Mouse (Mus musculus): Measurements from ENCODE around the gene Wdr6. TPM values are rescaled to one million over a fixed set of nuclear protein-coding genes. Genes with fewer than 3 reads are reported as not detected.

Gene Wdr6
- polyA plus RNA-seq (2017; shearing (Covaris generic)): 33.6 TPM

DNA sequence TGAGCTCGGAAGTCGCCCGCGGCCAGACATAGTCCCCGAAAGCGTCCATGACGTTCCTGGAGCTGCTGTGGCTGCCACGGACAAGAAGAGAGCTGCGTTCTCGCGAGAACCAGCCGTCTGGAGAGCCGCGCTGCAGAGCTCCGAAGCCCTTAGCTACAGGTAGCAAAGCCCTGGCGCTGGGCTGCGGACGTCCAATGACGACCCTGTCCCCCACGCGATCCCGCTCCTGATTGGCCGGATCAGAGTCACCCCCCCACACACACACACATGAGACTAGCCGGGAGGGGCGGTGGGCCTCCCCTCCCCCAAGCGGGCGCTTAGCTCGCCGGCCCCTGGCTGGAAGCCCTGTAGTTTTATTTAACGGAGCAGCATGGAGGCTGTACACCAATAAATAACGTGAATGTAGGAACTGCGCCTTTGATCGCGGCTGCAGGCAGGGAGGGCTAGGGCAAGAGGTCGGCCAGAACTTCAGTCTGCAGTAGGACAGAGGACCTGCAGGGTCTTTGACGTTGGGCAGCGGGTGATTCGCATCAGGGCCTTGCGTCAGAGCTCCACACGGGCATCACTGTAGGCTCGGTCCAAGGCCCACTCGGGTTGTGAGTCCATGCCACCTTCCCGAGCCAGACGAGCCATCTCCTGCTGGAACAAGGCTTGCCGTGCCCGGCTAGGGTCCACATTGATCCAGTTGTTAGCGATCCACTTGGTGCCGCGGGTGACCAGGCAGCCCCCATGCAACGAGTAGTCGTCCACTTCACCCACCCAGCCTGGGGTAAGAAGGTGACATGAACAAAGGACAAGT, at the start of gene Wdr6:
TSS of gene Wdr6 (minus strand) at position 195 of the 799 bp plus-strand sequence.

DNA sequence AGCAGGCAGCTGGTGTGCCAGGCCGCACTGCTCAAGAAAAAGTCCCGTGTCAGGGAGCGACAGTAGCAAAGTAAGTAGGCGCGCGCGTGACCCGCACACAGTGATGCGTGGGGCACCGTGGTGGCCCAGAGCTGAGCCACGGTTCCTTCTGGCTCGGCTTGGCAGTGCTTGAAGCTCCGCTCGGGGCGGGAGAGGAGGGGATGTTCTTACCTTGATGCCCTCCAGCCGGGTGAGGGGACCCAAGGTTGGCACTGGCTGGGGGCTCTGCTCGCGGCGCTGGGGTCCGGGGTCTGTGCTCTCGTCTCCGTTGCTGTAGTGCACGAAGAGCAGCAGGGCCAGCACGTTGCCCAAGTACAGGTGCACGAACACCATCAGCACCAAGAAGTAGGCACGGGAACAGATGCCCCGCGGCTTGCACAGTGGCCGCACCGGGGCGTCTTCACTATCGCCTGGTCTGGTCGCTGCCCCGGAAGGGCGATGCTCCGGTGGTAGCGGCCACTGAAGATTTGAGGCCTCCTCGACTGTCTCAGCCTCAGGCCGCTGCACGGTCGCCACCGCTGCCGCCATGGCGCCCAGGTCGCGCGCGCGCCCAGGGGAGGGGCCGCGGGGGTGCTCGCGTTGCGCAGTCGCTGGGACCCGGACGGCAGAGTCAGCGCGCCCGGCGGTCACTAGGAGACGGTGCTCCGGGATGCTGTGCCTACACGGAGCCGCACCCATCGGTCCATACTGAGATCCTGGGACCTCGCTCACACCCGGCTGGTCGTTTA, 18.6 kb upstream of the Wdr6 start, which contains the start of gene P4htm:
TSS of gene P4htm (minus strand) at position 670 of the 767 bp plus-strand sequence.

DNA sequence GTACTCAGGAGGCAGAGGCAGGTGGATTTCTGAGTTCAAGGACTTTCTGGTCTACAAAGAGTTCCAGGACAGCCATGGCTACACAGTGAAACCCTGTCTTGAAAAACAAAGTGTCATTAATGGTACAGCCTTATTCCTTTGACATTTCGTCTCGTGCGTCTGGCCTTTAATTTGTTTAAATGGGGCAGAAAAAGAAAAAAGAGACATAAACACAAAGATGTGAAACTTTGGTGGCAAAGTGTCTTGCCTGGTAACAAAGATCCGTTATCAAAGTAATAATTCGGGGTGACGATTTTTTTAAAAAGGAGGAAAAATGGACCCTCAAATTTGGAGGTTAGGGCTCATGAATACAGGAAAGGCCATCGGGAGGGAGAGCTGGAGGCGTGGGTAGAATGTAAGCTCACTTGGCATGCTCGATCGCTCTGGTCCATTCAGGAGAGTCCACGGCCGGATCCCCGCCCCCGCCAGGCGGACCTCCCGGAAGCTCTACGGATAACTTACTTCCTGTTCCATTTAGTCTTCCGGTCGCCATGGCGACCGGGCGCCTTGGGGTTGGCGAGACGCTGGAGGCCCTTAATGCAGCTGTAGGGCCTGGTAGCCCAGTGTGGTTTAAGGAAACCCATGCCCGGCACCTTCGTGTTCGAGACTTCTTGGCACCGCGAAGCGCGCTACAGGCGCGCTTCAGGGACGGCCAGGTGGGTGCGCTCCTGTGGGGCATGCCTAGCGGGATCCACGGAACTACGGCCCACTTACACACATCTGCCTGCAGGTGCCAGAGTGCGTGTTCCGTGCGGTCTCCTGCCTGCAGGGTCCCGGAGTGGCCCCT, 8.9 kb downstream of the Wdr6 start, which contains the start of gene Dalrd3:
TSS of gene Dalrd3 (plus strand) at position 506 of the 826 bp plus-strand sequence.

DNA sequence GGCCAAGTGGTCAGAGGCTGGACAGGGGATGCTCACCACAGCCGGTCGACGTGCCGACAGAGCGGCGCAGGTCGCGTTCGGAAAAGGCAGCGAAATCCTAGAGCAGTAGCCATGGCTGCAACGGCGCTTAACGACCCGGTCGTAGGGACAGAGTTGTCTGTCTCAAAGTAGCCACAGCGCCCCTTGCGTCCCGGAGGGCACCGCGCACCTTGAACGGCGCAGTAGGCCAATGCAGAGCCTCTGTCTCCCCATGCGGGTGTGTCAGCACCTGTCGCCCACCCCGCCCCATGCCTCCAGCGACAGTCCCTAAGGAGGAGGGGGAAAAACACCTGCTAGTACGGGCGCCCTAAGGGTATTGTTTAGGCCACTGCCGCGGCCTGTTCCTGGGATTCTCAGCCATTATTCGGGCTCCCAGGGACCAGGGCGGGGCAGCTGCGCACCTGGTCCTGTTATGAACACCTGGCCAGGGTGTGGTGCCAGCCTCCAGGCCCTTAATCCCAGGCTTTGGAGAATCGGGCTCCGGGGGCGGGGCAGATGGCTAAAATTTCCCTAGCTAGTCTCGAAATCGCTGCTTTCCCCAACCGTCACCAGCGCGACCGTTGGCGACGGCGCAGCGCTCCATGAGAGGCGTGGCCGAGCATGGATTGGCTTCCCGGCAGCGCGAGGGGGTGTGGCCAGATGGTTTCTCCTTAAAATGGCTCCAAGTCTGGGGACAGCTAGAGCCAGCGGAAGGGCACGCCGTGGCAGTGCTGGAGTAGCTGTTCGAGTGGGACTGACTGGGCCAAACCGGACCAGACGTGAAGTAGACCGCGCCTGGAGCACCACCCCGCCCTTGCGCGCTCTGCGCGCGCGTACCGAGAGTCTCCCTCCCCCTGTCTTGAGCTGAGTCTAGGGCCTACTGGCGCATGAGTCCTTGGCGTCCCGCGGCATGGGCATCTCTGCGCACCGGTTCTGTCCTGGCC, 11.4 kb downstream of the Wdr6 start, which contains the start of gene Ndufaf3:
TSS of gene Ndufaf3 (minus strand) at position 620 of the 962 bp plus-strand sequence.

DNA sequence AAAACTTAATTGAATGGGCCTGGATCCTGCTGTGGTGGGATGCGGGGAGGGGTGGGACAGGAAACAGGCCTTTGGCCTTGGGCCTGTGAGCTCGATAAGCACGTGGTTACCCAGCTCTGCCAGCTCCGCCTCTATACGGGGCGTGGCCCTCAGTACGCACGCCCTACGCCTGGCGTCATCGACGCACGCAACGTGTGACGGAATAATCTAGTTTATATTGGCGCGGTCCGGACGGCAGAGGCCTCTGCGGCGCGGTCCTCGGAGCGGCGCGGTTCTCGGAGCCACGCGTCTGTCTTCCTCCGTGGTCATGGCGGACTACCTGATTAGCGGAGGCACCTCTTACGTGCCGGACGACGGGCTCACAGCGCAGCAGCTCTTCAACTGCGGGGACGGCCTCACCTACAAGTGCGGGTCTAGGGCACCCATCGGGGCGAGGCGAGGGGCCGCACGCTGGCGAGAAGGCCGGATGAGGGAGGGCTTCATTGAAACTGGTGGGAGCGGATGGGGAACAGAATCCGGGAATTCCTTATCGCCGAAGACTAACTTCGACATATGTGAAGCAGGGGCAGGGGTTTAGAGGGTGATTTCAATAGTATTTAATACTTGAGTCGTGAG, 18.2 kb downstream of the Wdr6 start, which contains the start of gene Impdh2:
TSS of gene Impdh2 (plus strand) at position 60 of the 615 bp plus-strand sequence.

Other genes with a start within 250 kb of the Wdr6 start
- gene Gpx1, start 239.8 kb downstream of the Wdr6 start, polyA plus RNA-seq (2017; shearing (Covaris generic)): 219 TPM
- gene Usp4, start 230.9 kb downstream of the Wdr6 start, polyA plus RNA-seq (2017; shearing (Covaris generic)): 119 TPM
- gene 1700102P08Rik, start 185.9 kb downstream of the Wdr6 start, polyA plus RNA-seq (2017; shearing (Covaris generic)): 1.9 TPM
- gene Ccdc36, start 150.3 kb downstream of the Wdr6 start, polyA plus RNA-seq (2017; shearing (Covaris generic)): 0.11 TPM
- gene BC048562, start 142.3 kb downstream of the Wdr6 start, polyA plus RNA-seq (2017; shearing (Covaris generic)): not detected
- gene Ccdc71, start 118.2 kb downstream of the Wdr6 start, polyA plus RNA-seq (2017; shearing (Covaris generic)): 43.7 TPM
- 13.7 TPM for gene Klhdc8b, start 117.2 kb downstream of the Wdr6 start, polyA plus RNA-seq (2017; shearing (Covaris generic))
- 0.57 TPM for gene Lamb2, start 99.0 kb downstream of the Wdr6 start, polyA plus RNA-seq (2017; shearing (Covaris generic))
- 208 TPM for gene Usp19, start 88.1 kb downstream of the Wdr6 start, polyA plus RNA-seq (2017; shearing (Covaris generic))
- gene Qars, start 71.0 kb downstream of the Wdr6 start, polyA plus RNA-seq (2017; shearing (Covaris generic)): 76.9 TPM
- 193 TPM for gene Qrich1, start 61.9 kb downstream of the Wdr6 start, polyA plus RNA-seq (2017; shearing (Covaris generic))
- gene Impdh2, start 18.5 kb downstream of the Wdr6 start, polyA plus RNA-seq (2017; shearing (Covaris generic)): 128 TPM
- 19.7 TPM for gene Ndufaf3, start 11.3 kb downstream of the Wdr6 start, polyA plus RNA-seq (2017; shearing (Covaris generic))
- gene Dalrd3, start 8.9 kb downstream of the Wdr6 start, polyA plus RNA-seq (2017; shearing (Covaris generic)): 67.8 TPM
- gene P4htm, start 18.9 kb upstream of the Wdr6 start, polyA plus RNA-seq (2017; shearing (Covaris generic)): 9.8 TPM
- gene Arih2, start 70.6 kb upstream of the Wdr6 start, polyA plus RNA-seq (2017; shearing (Covaris generic)): 182 TPM
- 18.9 TPM for gene Slc25a20, start 83.3 kb upstream of the Wdr6 start, polyA plus RNA-seq (2017; shearing (Covaris generic))
- 17.3 TPM for gene Prkar2a, start 110.6 kb upstream of the Wdr6 start, polyA plus RNA-seq (2017; shearing (Covaris generic))
- 44.0 TPM for gene Ip6k2, start 205.1 kb upstream of the Wdr6 start, polyA plus RNA-seq (2017; shearing (Covaris generic))
- gene Nckipsd, start 229.6 kb upstream of the Wdr6 start, polyA plus RNA-seq (2017; shearing (Covaris generic)): 10.0 TPM
- gene Celsr3, start 247.6 kb upstream of the Wdr6 start, polyA plus RNA-seq (2017; shearing (Covaris generic)): 0.27 TPM

Measured in naive thymus-derived CD4-positive, alpha-beta T cell, adult 5 months (primary cell).